ENCODE assay signal across 21 mouse cellular contexts in the genomic region with DNA sequence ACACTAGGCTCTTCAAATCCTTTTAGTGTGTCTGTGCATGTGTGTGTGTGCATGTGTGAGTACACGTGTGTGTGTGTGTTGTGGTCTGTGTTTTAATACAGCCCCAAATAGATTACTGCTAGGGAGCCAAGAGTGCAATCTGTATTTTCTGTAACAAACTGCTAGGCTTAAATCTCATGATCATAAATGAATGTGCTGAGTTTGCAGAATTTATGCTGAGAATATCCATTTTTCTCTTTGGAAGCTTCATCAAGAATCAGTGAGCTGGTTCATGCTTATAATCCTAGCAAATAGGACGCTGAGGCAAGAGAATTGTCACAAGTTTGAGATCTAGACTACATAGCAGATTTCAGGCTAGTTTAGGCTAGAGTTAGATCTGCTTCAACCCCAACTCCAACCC. TPM values are rescaled to one million over a fixed set of nuclear protein-coding genes. Genes with fewer than 3 reads are reported as not detected.
DNase-seq lines count a peak whose midpoint lies in the region; ATAC-seq and TF ChIP-seq lines count a peak whose summit lies in the region.
"Had no signal": no experiment of that assay in that cellular context is flagged by ENCODE, and none has a peak within 500 bp of the region (broad histone marks: within the 10 kb centered on the region; RNA-seq: fewer than 3 reads in every experiment).

No protein-coding gene starts in this region.

- H3K4me1 ChIP-seq in testis, adult 2 months (ENCODE audit: control insufficient read depth, insufficient read depth, low read length), result no peaks in the 10 kb centered on the region
- H3K4me1 ChIP-seq in MEL (ENCODE audit: control insufficient read depth in 1 of 2, insufficient read depth in 2 of 2, low read length in 2 of 2), result no peaks in the 10 kb centered on the region
- H3K4me1 ChIP-seq in midbrain, embryonic 11.5 days (ENCODE audit: control insufficient read depth, insufficient read depth, low read length), result no peaks in the 10 kb centered on the region
- H3K4me1 ChIP-seq: embryonic facial prominence, embryonic 10.5 days; embryonic facial prominence, embryonic 12.5 days; forebrain, embryonic 13.5 days; forebrain, embryonic 15.5 days had no signal

- H3K27me3 ChIP-seq in testis, adult 2 months (ENCODE audit: control insufficient read depth, insufficient read depth, low read length), result no peaks in the 10 kb centered on the region
- H3K27me3 ChIP-seq in MEL (ENCODE audit: control insufficient read depth in 1 of 2, insufficient read depth in 2 of 2, low read length in 2 of 2), result no peaks in the 10 kb centered on the region
- H3K27me3 ChIP-seq in midbrain, embryonic 11.5 days (ENCODE audit: control insufficient read depth, insufficient read depth, low read length), result no peaks in the 10 kb centered on the region
- H3K27me3 ChIP-seq: embryonic facial prominence, embryonic 12.5 days; forebrain, embryonic 13.5 days; forebrain, embryonic 15.5 days had no signal

- no peak for TF ChIP-seq EP300 in MEL (IDR thresholded peaks at IDR 0.05; ENCODE audit: low read depth in 1 of 2, low read length in 2 of 2)

- DNase-seq in testis, postnatal 14 days (ENCODE audit: low spot score), result no peak
- no peak for DNase-seq in MEL (ENCODE audit: low read depth, low spot score)
- no peak for DNase-seq in frontal cortex, postnatal 14 days (ENCODE audit: low spot score in 2 of 2)
- DNase-seq in midbrain, embryonic 11.5 days (ENCODE audit: low spot score, missing footprints), result no peak
- DNase-seq: adrenal gland, adult 2 months; adrenal gland, postnatal 10 days; adrenal gland, postnatal 25 days; B cell, adult 2 months; cerebellum, adult 11-12 months; cerebellum, adult 2 months; cerebellum, adult 9-10 months; cerebellum, postnatal 10 days; cerebellum, postnatal 25 days; forebrain, postnatal 0 days had no signal

- H3K9me3 ChIP-seq in MEL (replicated peaks; ENCODE audit: insufficient read depth, low read length), result no peaks in the 10 kb centered on the region
- H3K9me3 ChIP-seq in midbrain, embryonic 11.5 days (ENCODE audit: control insufficient read depth, low read length), result no peaks in the 10 kb centered on the region
- H3K9me3 ChIP-seq: embryonic facial prominence, embryonic 10.5 days; embryonic facial prominence, embryonic 12.5 days; forebrain, embryonic 13.5 days; forebrain, embryonic 15.5 days; G1E had no signal

- ATAC-seq in midbrain, embryonic 11.5 days (ENCODE audit: low FRiP score), result no peak
- ATAC-seq: CD4-positive, CD25-positive, alpha-beta regulatory T cell, adult 4 months; forebrain, embryonic 13.5 days; forebrain, embryonic 15.5 days; forebrain, postnatal 0 days had no signal

- no peak for TF ChIP-seq POLR2A in testis, adult 2 months (IDR thresholded peaks at IDR 0.05; ENCODE audit: control insufficient read depth, low read depth, low read length)
- TF ChIP-seq POLR2A in MEL (IDR thresholded peaks at IDR 0.05; ENCODE audit: control insufficient read depth in 1 of 2, insufficient read depth in 1 of 2, low read depth in 1 of 2, low read length in 2 of 2, poor library complexity in 1 of 2), result no peak

- H3K4me3 ChIP-seq in testis, adult 2 months (ENCODE audit: control insufficient read depth, low read depth, low read length), result peak overlapping the region; percentile 52; the same call in 1 of the 2 replicates
- no peak overlapping the region for H3K4me3 ChIP-seq in MEL (ENCODE audit: control insufficient read depth in 1 of 2, insufficient read depth in 1 of 2, low read depth in 2 of 2, low read length in 2 of 2)
- H3K4me3 ChIP-seq in midbrain, embryonic 11.5 days (ENCODE audit: low read depth, low read length), result no peak overlapping the region
- H3K4me3 ChIP-seq: embryonic facial prominence, embryonic 10.5 days; embryonic facial prominence, embryonic 12.5 days; forebrain, embryonic 13.5 days; forebrain, embryonic 15.5 days had no signal

- H3K4me2 ChIP-seq in midbrain, embryonic 11.5 days, result no peak overlapping the region
- H3K4me2 ChIP-seq: embryonic facial prominence, embryonic 12.5 days; forebrain, embryonic 13.5 days; forebrain, embryonic 15.5 days had no signal

- TF ChIP-seq CTCF in testis, adult 2 months (IDR thresholded peaks at IDR 0.05; ENCODE audit: control insufficient read depth, insufficient read depth, insufficient replicate concordance, low read depth, low read length), result no peak
- no peak for TF ChIP-seq CTCF in MEL (IDR thresholded peaks at IDR 0.05 in 2 of 3, conservative IDR thresholded peaks at IDR 0.05 in 1 of 3; ENCODE audit: control insufficient read depth in 1 of 3, insufficient read depth in 1 of 3, low read depth in 2 of 3, low read length in 3 of 3, poor library complexity in 1 of 3, severe bottlenecking in 1 of 3)

- no peak for TF ChIP-seq RAD21 in MEL (IDR thresholded peaks at IDR 0.05; ENCODE audit: low read depth, low read length)

- no peak overlapping the region for H3K27ac ChIP-seq in testis, adult 2 months (ENCODE audit: control insufficient read depth, insufficient read depth, low read depth, low read length)
- no peak overlapping the region for H3K27ac ChIP-seq in MEL (ENCODE audit: control insufficient read depth, low read depth, low read length)
- H3K27ac ChIP-seq in midbrain, embryonic 11.5 days (ENCODE audit: low read depth, low read length), result no peak overlapping the region
- H3K27ac ChIP-seq: embryonic facial prominence, embryonic 10.5 days; embryonic facial prominence, embryonic 12.5 days; forebrain, embryonic 13.5 days; forebrain, embryonic 15.5 days had no signal

- 84% methylated on average over 2 of the region's 2 CpGs for WGBS in midbrain, embryonic 11.5 days

- no peaks in the 10 kb centered on the region for H3K79me2 ChIP-seq in MEL (ENCODE audit: control insufficient read depth, insufficient read depth, low read length, poor library complexity)

- H3K9ac ChIP-seq in MEL (ENCODE audit: control insufficient read depth, low read depth, low read length, poor library complexity, severe bottlenecking), result no peak overlapping the region
- no peak overlapping the region for H3K9ac ChIP-seq in midbrain, embryonic 11.5 days (ENCODE audit: low read length)
- H3K9ac ChIP-seq: embryonic facial prominence, embryonic 12.5 days; forebrain, embryonic 13.5 days; forebrain, embryonic 15.5 days; forebrain, postnatal 0 days had no signal

- H3K36me3 ChIP-seq in testis, adult 2 months (ENCODE audit: control insufficient read depth, insufficient read depth, low read length), result no peaks in the 10 kb centered on the region
- H3K36me3 ChIP-seq in MEL (ENCODE audit: control insufficient read depth in 1 of 2, insufficient read depth in 2 of 2, low read length in 2 of 2), result no peaks in the 10 kb centered on the region
- no peaks in the 10 kb centered on the region for H3K36me3 ChIP-seq in midbrain, embryonic 11.5 days (ENCODE audit: control insufficient read depth, insufficient read depth, low read length)
- H3K36me3 ChIP-seq: embryonic facial prominence, embryonic 10.5 days; embryonic facial prominence, embryonic 12.5 days; forebrain, embryonic 15.5 days; G1E had no signal

TF ChIP-seq in MEL, 35 proteins besides CTCF, POLR2A, EP300 and RAD21:
- TF ChIP-seq MAFK (IDR thresholded peaks at IDR 0.05; ENCODE audit: borderline replicate concordance, low read depth, low read length) (peak; percentile 51; the same call in 1 of the 2 replicates), SIN3A (IDR thresholded peaks at IDR 0.05; ENCODE audit: low read length) (no peak)

RNA-seq across cellular contexts. Expression of a gene that starts 48.9 kb away (rescaled TPM):
- polyA plus RNA-seq in testis, adult 2 months (2012; rRNA removed), result 1.1 and 2.7 TPM in 2 replicates
- 3,860 and 4,123 TPM in 2 replicates for total RNA-seq in MEL (2012; rRNA removed)
- polyA plus RNA-seq in MEL (2012; ENCODE audit: insufficient read depth in 1 of 2, insufficient read length in 2 of 2, low read depth in 1 of 2, low replicate concordance in 2 of 2, missing spikeins in 1 of 2), result 1,000 to 10,000 TPM in 1 of 2 experiments, 100 to 1,000 TPM in 1; 409 to 3,111 TPM
- polyA plus RNA-seq in midbrain, embryonic 11.5 days (2014; fragmentation: Nextera tagmentation; extraction: Ambion mirVana), result 4.1 TPM in 1 of 2 replicates, not detected in the other

Comparison
In these comparisons a context has a peak if more than half of its experiments do, and no peak if none do; other contexts are left out.
1. RNA of a gene that starts 48.9 kb away (polyA plus RNA-seq): 409 to 3,111 TPM in MEL; 4.1 TPM in midbrain, embryonic 11.5 days and 1.1 to 2.7 TPM in testis, adult 2 months; every median in the first group is over 10 times any median in the second.